Mouse (Mus musculus) kidney, adult 8-10 months (tissue): ENCODE data around the gene Ppp6r1.
"Not testable (repeated sequence)": the region's sequence is repeated elsewhere in the genome, so short reads cannot be mapped to it uniquely, and the experiment has no call there.

Experiments
- DNase-seq, 2 experiments: peaks; one replicate each; pipeline ENCODE4 v3.0.0; 2022

The Ppp6r1 gene

GRCm38 (mm10) chr7:4612956-4613355 lies 45.9 kb downstream of the Ppp6r1 start:
- DNase-seq = no peak

GRCm38 (mm10) chr7:4612386-4612785 lies 46.4 kb downstream of the Ppp6r1 start:
- no peak for DNase-seq

- no peak for DNase-seq
These were observed 46.9 kb downstream of the Ppp6r1 start for GRCm38 (mm10) chr7:4611921-4612341.

GRCm38 (mm10) chr7:4611511-4611910 lies 47.3 kb downstream of the Ppp6r1 start:
- no peak for DNase-seq

- DNase-seq = peak; percentile 72 to 79
These were observed 50.8 kb downstream of the Ppp6r1 start for GRCm38 (mm10) chr7:4608002-4608401.

- no peak for DNase-seq
These were observed 54.9 kb downstream of the Ppp6r1 start, which contains the start of gene Ptprh for GRCm38 (mm10) chr7:4603873-4604272. Ptprh (minus strand) TSS chr7:4604041.

GRCm38 (mm10) chr7:4602969-4603368 lies 55.9 kb downstream of the Ppp6r1 start:
- no peak for DNase-seq

- DNase-seq = not testable (repeated sequence)
These were observed 61.8 kb downstream of the Ppp6r1 start for GRCm38 (mm10) chr7:4597046-4597445.
